Mouse (Mus musculus) cortical plate, adult 2 months (tissue): ENCODE measurements around the gene Irs2.

Source experiments
- CTCF ChIP-seq: fragments of 200-500 bp; IDR thresholded peaks from 2 replicates; pipeline ENCODE4 v1.5.1; 2011; ENCODE audit warnings: mild to moderate bottlenecking, control low read depth, low read length; ENCODE audit not compliant: insufficient read depth; ENCODE audit errors: extremely low read depth
- POLR2A ChIP-seq: fragments of 200-500 bp; IDR thresholded peaks from 2 replicates; pipeline ENCODE4 v1.6.1; 2011; ENCODE audit warnings: mild to moderate bottlenecking, low read length, control low read depth; ENCODE audit not compliant: insufficient read depth; ENCODE audit errors: extremely low read depth

DNA sequence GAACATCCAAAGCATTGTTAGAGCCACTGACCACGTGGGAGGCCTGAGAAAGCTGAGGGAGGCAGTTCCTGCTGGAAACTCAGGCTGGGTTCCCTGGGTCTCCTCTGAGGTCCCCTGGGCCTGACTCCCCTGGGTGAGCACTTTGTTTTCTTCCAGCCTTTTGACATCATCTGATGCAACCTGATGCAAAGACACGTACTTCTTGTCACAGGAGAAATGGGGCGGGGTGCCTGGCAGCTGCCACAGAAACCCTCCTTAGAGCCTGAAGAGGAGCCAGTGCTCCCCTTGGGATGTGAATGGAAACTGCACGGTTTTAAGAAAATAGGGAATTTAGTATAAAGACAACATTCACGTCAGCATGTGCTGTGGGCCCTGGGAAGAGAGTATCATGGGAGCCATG, 55.6 kb downstream of the Irs2 start:
- TF ChIP-seq POLR2A (no peak), CTCF (no peak)
